Mouse (Mus musculus) spleen, adult 2 months (tissue): ENCODE measurements at regions not wholly inside any gene's neighbourhood (a gene's known extent, or its start where the extent isn't known, plus 50 kb on each side); places are given as distances from the start of the nearest gene placed in this dataset.

Experiments
- CTCF ChIP-seq: fragments of 200-500 bp; IDR thresholded peaks from 2 replicates; pipeline ENCODE4 v1.5.1; 2011; ENCODE audit warnings: mild to moderate bottlenecking, inconsistent platforms; ENCODE audit not compliant: insufficient read depth, insufficient read length, insufficient replicate concordance; ENCODE audit errors: extremely low read depth
- POLR2A ChIP-seq: fragments of 200-500 bp; IDR thresholded peaks from 2 replicates; pipeline ENCODE4 v1.6.1; 2011; ENCODE audit warnings: low read depth, low read length, inconsistent platforms

GRCm38 (mm10) chr9:61233251-61233650, 138.9 kb upstream of the Tle3 start:
- TF ChIP-seq POLR2A (no peak), CTCF (no peak)
